Mouse (Mus musculus) megakaryocyte-erythroid progenitor cell, adult 5-6 weeks (primary cell): ENCODE measurements around the gene Smarca1. TPM values are rescaled to one million over a fixed set of nuclear protein-coding genes. Genes with fewer than 3 reads are reported as not detected.

ENCODE experiments used
- ATAC-seq: replicated peaks from 2 replicates; pipeline ENCODE4 v1.8.0; 2016; ENCODE audit warnings: mild to moderate bottlenecking, inconsistent platforms; ENCODE audit not compliant: severe bottlenecking, poor library complexity, low FRiP score, low TSS enrichment
- total RNA-seq, 2 experiments: library from RNA; stranded (forward) in 1 of 2; stranded (reverse) in 1 of 2; fragments of 200-1000, 215-1000 nt in 1 of 2; fragments of >200 nt in 1 of 2; fragmentation: Nextera tagmentation in 1 of 2; gene quantifications; 2 replicates each; pipeline ENCODE4 v1.2.3; 2014 to 2017

Gene Smarca1
- total RNA-seq, 2 experiments from 2014 or later, result not detected

- no peak for ATAC-seq
Measured at GRCm38 (mm10) chrX:47820566-47820965, 72.2 kb downstream of the Smarca1 start.

GRCm38 (mm10) chrX:47808717-47809116 is 84.1 kb downstream of the Smarca1 start:
- ATAC-seq, result no peak

DNA sequence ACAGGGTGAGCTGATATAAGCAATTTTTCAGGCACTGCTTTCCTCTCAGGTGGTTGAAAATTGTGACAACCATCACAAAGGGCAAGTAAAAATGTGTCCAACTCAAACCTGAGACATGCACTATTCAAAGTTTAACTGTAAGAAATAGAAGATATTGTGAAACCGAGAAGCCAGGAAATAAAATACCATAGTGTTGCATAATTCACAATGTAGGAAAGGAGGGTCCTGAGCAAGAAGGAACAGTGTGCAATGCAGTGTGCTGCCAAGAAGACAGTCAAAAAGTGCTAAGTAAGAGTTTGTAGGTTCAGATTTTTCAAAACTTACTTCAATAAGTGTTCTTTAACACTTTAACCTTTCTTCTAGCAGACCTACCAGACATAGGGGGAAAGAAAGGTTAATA is 128.3 kb downstream of the Smarca1 start:
- no peak for ATAC-seq

DNA sequence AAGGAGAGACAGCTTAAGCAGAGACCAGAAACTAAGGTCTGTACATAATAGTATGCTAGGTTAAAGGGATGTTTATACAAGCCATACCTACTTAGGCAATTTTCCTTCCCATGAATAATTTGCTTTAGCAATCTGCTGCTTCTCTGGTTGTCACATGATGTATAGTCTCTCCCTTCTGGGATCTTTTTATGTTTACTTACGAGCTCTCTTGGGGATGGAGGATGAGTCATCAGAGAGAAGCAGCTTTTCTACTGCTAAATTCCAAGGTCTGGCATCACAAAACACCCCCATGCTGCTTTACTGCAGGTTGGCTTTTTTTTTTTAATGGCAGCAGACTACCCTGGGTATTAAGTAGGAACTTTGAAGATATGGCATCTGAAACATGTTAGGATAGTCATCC is 132.6 kb downstream of the Smarca1 start:
- no peak for ATAC-seq

Other genes with a start within 250 kb of the Smarca1 start
- 53.0 and 75.1 TPM in 2 replicates for gene Ocrl, start 19.4 kb upstream of the Smarca1 start, total RNA-seq (2014; fragmentation: Nextera tagmentation)
- 15.6 and 29.5 TPM in 2 replicates for gene Ocrl, start 19.4 kb upstream of the Smarca1 start, total RNA-seq (2017)
- gene Apln, start 141.9 kb upstream of the Smarca1 start, total RNA-seq (2014; fragmentation: Nextera tagmentation), result 0.28 TPM in 1 of 2 replicates, not detected in the other
- 0.27 TPM in 1 of 2 replicates, not detected in the other for gene Apln, start 141.9 kb upstream of the Smarca1 start, total RNA-seq (2017)
- 3.6 TPM in 1 of 2 replicates, not detected in the other for gene Xpnpep2, start 215.8 kb upstream of the Smarca1 start, total RNA-seq (2014; fragmentation: Nextera tagmentation)
- gene Xpnpep2, start 215.8 kb upstream of the Smarca1 start, total RNA-seq (2017), result 0.47 TPM in 1 of 2 replicates, not detected in the other